ENCODE assay signal across 8 mouse cellular contexts in the genomic region with DNA sequence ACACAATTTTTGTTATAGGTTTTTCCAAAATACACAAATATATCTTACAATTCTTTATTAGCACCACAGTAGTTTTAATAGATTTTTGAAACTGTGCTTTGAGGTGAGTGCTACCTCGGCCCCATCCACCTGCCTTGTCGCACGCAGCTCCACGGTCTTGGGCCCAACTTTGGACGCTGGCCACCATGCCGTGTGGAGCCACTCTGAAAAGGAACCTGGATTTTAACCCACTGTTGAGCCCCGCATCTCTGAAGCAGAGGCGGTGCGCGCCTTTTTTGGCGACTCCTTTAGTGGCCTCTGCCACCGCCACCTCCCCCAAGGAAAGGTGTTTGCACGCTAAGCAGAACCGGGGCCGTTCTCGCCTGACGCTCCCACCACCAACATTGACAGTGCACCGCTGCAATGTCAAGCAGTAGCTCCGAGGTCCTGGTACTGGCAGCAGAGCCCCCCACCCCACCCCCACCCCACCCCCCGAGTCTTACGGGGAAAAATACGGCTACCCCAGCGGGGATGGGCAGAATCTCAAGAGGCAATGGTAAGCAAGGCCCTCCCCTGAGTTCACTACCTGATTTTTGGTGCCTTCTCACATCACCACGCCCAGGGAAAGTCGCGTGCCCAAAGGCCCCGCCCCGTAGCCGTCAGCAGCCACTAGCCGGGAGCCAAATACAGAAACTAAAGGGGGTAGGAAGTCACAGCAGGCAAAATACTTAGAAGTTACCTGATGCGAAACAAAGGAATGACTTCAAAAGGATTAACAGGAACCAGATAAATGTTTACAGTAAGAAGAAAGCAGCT. TPM values are rescaled to one million over a fixed set of nuclear protein-coding genes. Genes with fewer than 3 reads are reported as not detected.
DNase-seq lines count a peak whose midpoint lies in the region; ATAC-seq and TF ChIP-seq lines count a peak whose summit lies in the region.

No protein-coding gene starts in this region.

- peak overlapping the region; percentile 61 for H3K9ac ChIP-seq in hindbrain, embryonic 13.5 days
- no peak overlapping the region for H3K9ac ChIP-seq in liver, postnatal 0 days (replicated peaks)
- no peak overlapping the region; the same call in 1 of the 2 replicates for H3K9ac ChIP-seq in neural tube, embryonic 11.5 days (ENCODE audit: low read length)

- ATAC-seq in hindbrain, embryonic 13.5 days (ENCODE audit: low FRiP score), result peak; percentile 54; the same call in 1 of the 2 replicates
- no peak for ATAC-seq in liver, postnatal 0 days
- peak; percentile 61; the same call in 1 of the 2 replicates for ATAC-seq in neural tube, embryonic 11.5 days (ENCODE audit: insufficient read depth, low FRiP score, low TSS enrichment)

- H3K36me3 ChIP-seq in hindbrain, embryonic 13.5 days, result no peaks in the 10 kb centered on the region
- H3K36me3 ChIP-seq in liver, postnatal 0 days (replicated peaks; ENCODE audit: insufficient read depth, low read length), result no peaks in the 10 kb centered on the region
- no peaks in the 10 kb centered on the region for H3K36me3 ChIP-seq in neural tube, embryonic 11.5 days (ENCODE audit: control insufficient read depth, insufficient read depth, low read length)

- H3K4me3 ChIP-seq in hindbrain, embryonic 13.5 days, result peak overlapping the region; percentile 39
- peak overlapping the region; percentile 34 for H3K4me3 ChIP-seq in liver, postnatal 0 days (ENCODE audit: low read depth, low read length)
- H3K4me3 ChIP-seq in neural tube, embryonic 11.5 days (ENCODE audit: low read depth, low read length), result peak overlapping the region; percentile 25

- 12% methylated on average over 31 of the region's 31 CpGs for WGBS in hindbrain, embryonic 13.5 days
- WGBS in liver, postnatal 0 days (ENCODE audit: insufficient replicate concordance), result 10% methylated on average over 31 of the region's 31 CpGs
- 13% methylated on average over 31 of the region's 31 CpGs for WGBS in neural tube, embryonic 11.5 days

- no peak for TF ChIP-seq EP300 in liver, postnatal 0 days (IDR thresholded peaks at IDR 0.05; ENCODE audit: low read depth)

- peak; percentile 9 to 13 for DNase-seq in heart, adult 18-20 months
- no peak for DNase-seq in heart, adult 9 months (ENCODE audit: low spot score in 2 of 2)
- DNase-seq in embryo, embryonic 10.5 days (ENCODE audit: low spot score), result peak; percentile 55
- DNase-seq in liver, postnatal 0 days, result peak; percentile 58
- peak; percentile 12 for DNase-seq in neural tube, embryonic 11.5 days (ENCODE audit: low spot score)
- DNase-seq in adipocyte (ENCODE audit: low spot score), result no peak
- no peak for DNase-seq in frontal cortex, postnatal 25 days (ENCODE audit: low spot score in 2 of 2)

- H3K4me2 ChIP-seq in hindbrain, embryonic 13.5 days, result peak overlapping the region; percentile 62
- H3K4me2 ChIP-seq in liver, postnatal 0 days (ENCODE audit: low read depth, low read length), result peak overlapping the region; percentile 73
- peak overlapping the region; percentile 52 for H3K4me2 ChIP-seq in neural tube, embryonic 11.5 days (ENCODE audit: low read depth)

- no peaks in the 10 kb centered on the region for H3K27me3 ChIP-seq in hindbrain, embryonic 13.5 days
- no peaks in the 10 kb centered on the region for H3K27me3 ChIP-seq in liver, postnatal 0 days (ENCODE audit: insufficient read depth, low read length)
- no peaks in the 10 kb centered on the region for H3K27me3 ChIP-seq in neural tube, embryonic 11.5 days (ENCODE audit: control insufficient read depth, insufficient read depth, low read length)

- no peak for TF ChIP-seq CTCF in liver, postnatal 0 days (IDR thresholded peaks at IDR 0.05; ENCODE audit: low read depth)

- H3K9me3 ChIP-seq in hindbrain, embryonic 13.5 days, result no peaks in the 10 kb centered on the region
- no peaks in the 10 kb centered on the region for H3K9me3 ChIP-seq in liver, postnatal 0 days (ENCODE audit: low read length)
- no peaks in the 10 kb centered on the region for H3K9me3 ChIP-seq in neural tube, embryonic 11.5 days (ENCODE audit: control insufficient read depth, low read length)

- H3K4me1 ChIP-seq in hindbrain, embryonic 13.5 days (replicated peaks), result no peaks in the 10 kb centered on the region; the same call in 1 of the 2 replicates
- H3K4me1 ChIP-seq in liver, postnatal 0 days (ENCODE audit: insufficient read depth), result peaks cover 4% of the 10 kb centered on the region; the same call in 1 of the 2 replicates
- H3K4me1 ChIP-seq in neural tube, embryonic 11.5 days (ENCODE audit: control insufficient read depth, insufficient read depth, low read length), result no peaks in the 10 kb centered on the region

- no peak overlapping the region for H3K27ac ChIP-seq in hindbrain, embryonic 13.5 days
- no peak overlapping the region for H3K27ac ChIP-seq in liver, postnatal 0 days (ENCODE audit: low read depth)
- H3K27ac ChIP-seq in neural tube, embryonic 11.5 days (ENCODE audit: low read depth, low read length), result no peak overlapping the region

RNA-seq across cellular contexts. Expression of a gene that starts 13.4 kb away (rescaled TPM):
- total RNA-seq in heart, adult 18-20 months (2021), result 1 to 10 TPM in 1 of 2 experiments, under 1 TPM in 1; 0.79 to 1.3 TPM
- 4.5 and 5.8 TPM in 2 replicates for polyA plus RNA-seq in hindbrain, embryonic 13.5 days (2015; fragmentation: Nextera tagmentation; extraction: Ambion mirVana)
- 0.40 and 0.55 TPM in 2 replicates for polyA plus RNA-seq in liver, postnatal 0 days (2015; fragmentation: Nextera tagmentation; extraction: Ambion mirVana)
- 3.8 TPM in 2 replicates for polyA plus RNA-seq in neural tube, embryonic 11.5 days (2014; fragmentation: Nextera tagmentation; extraction: Ambion mirVana)

RNA-seq across cellular contexts. Expression of a gene that starts 52.9 kb away (rescaled TPM):
- under 1 TPM; 0.89 to 0.95 TPM for total RNA-seq in heart, adult 18-20 months (2021)
- 4.6 and 5.2 TPM in 2 replicates for polyA plus RNA-seq in hindbrain, embryonic 13.5 days (2015; fragmentation: Nextera tagmentation; extraction: Ambion mirVana)
- polyA plus RNA-seq in liver, postnatal 0 days (2015; fragmentation: Nextera tagmentation; extraction: Ambion mirVana), result 1.7 and 1.9 TPM in 2 replicates
- 4.2 and 4.4 TPM in 2 replicates for polyA plus RNA-seq in neural tube, embryonic 11.5 days (2014; fragmentation: Nextera tagmentation; extraction: Ambion mirVana)

RNA-seq across cellular contexts. Expression of a gene that starts 58.5 kb away (rescaled TPM):
- total RNA-seq in heart, adult 18-20 months (2021), result not detected
- polyA plus RNA-seq in hindbrain, embryonic 13.5 days (2015; fragmentation: Nextera tagmentation; extraction: Ambion mirVana), result not detected in 2 replicates
- not detected in 2 replicates for polyA plus RNA-seq in liver, postnatal 0 days (2015; fragmentation: Nextera tagmentation; extraction: Ambion mirVana)
- polyA plus RNA-seq in neural tube, embryonic 11.5 days (2014; fragmentation: Nextera tagmentation; extraction: Ambion mirVana), result not detected in 2 replicates

Comparison
In these comparisons a context has a peak if more than half of its experiments do, and no peak if none do; other contexts are left out.
1. DNase-seq: peak in heart, adult 18-20 months (2 of 2), embryo, embryonic 10.5 days (single experiment), liver, postnatal 0 days (single experiment) and neural tube, embryonic 11.5 days (single experiment); none in heart, adult 9 months (0 of 2), adipocyte (single experiment) and frontal cortex, postnatal 25 days (0 of 2).
2. Peak in every context shown above with its lines, with median percentiles within 50 percentile points of each other: H3K4me2 ChIP-seq and H3K4me3 ChIP-seq.